Mouse (Mus musculus): ENCODE measurements around the gene 4930505A04Rik.

DNA sequence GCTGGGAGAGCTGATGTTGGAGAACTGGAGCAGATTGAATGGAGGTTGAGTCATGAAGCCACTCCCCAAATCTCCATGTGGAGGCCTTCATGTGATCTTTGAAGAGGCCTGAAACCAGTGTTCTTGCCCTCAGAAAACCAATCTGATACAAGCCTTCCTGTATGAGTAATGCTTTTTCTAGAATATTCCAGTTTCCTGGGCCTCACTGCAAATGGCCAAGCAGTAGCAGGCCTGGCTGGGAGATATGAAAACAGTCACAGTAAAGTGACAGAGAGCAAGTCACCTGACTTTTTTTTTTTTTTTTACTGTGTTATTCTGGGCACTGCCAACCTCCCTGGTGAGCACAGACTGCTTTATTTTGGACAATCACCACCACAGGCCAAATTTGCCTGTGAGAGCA is 88.6 kb downstream of the 4930505A04Rik start:
- TF ChIP-seq CTCF (IDR thresholded peaks at IDR 0.05; ENCODE audit: extremely low read depth, insufficient read length, insufficient replicate concordance, low read depth, low read length) (no peak), POLR2A (IDR thresholded peaks at IDR 0.05; ENCODE audit: low read depth, low read length) (no peak)
